Mouse (Mus musculus) ovary, postnatal 36 days (tissue): ENCODE measurements around the gene Olfr894.
"Not testable (repeated sequence)": the region's sequence is repeated elsewhere in the genome, so short reads cannot be mapped to it uniquely, and the experiment has no call there.

Source experiments
- DNase-seq: peaks from one replicate; pipeline ENCODE4 v3.0.0; 2022; ENCODE audit warnings: low spot score, mixed read lengths

The Olfr894 gene

DNA sequence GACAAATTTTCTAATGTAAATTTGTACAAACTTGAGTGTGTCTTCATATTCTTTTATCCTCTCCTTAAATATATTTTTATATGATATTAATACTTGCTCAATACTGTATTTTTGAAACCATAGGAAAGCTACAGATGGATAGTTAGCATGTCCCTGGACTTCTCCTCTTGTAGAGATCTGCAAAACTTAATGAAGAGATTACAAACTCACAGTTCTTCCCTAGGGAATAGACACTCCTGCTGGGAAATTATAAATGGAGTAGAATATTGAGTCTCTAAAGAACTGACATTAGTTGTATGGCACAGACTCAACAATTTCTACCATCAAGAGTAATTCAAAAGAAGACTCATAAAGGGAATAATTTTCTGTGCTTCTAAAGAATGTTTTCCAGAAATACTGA, at the start of gene Olfr894:
Olfr894 (plus strand) TSS at position 301 of the 400 bp plus-strand sequence.
- DNase-seq = no peak

DNA sequence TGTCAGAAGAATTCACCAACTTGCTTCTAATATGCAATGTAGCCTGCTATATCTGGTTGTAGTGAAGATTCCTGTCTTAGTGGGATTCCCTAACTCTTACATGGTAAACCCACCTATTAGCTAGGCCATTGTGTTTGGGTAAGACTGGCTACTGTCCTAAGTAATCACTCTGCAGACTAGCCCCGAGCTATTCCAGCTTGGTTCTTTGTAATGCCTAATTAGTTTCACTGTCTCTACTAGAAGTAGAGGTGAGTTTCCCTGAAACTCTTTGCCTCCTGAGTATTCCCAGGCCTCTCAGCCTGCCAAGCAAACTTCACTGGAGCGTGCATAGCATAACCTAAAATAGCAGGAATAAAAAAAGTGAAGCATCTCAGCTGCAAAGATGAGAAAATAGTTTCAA, 49.5 kb upstream of the Olfr894 start:
- DNase-seq = not testable (repeated sequence)

DNA sequence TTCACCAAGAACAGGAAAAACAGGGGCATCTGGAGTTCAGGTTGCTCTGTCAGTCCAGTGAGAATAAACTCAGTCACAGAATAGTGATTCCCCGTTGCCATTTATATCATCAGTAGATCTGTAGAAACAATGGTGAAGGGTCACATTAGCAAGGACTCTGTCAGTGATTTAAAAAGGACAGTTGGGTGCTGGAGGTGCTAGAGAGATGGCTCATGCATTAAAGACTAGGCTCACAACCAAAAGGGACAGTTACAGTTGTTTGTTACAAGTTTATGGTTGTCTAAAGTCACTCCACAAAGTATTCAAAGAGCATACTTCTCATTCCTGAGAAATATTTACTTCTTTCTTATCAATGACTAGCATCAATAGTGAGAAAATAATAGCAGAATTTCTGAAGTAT, 37.1 kb upstream of the Olfr894 start, which contains the start of gene Olfr891:
Olfr891 (minus strand) TSS at position 101 of the 400 bp plus-strand sequence.
- DNase-seq = no peak

DNA sequence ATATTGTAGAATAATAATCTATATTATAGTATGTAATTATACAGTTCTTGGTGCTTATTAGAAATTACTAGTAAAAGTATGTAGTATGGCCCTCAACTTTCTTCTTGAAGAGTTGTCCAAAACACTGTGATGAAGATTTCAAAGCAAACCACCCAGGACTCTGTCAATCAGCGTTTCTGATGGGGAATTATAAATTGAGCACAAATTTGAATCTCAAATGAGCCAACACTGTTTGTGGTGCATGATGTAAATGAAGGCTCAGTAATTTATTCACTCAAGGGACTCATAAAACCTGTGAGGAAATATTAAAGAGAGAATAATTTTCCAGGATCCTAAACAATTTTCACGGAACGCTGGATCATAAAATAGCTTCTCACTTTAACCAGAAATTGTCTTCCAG, 9.8 kb upstream of the Olfr894 start, which contains the start of gene Olfr893:
Olfr893 (plus strand) TSS at position 301 of the 400 bp plus-strand sequence.
- no peak for DNase-seq

DNA sequence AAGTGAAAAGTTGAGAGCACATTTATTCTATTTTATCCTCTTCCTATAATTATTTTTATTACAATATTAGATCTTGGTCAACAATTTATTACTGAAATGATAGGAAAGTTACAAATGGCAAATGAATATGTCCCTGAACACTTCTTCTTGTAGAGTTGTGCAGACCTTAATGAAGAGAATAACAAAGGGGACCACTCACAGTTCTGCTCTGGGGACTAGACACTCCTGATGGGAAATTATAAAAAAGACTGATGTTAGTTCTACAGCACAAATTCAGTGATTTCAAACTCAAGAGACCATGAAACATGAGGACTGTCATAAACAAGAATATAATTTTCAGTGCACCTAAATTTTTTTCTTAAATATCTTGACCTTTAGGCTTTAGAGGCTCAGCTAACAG, 34.6 kb downstream of the Olfr894 start, which contains the start of gene Olfr143:
Olfr143 (plus strand) TSS at position 301 of the 400 bp plus-strand sequence.
- DNase-seq = no peak

DNA sequence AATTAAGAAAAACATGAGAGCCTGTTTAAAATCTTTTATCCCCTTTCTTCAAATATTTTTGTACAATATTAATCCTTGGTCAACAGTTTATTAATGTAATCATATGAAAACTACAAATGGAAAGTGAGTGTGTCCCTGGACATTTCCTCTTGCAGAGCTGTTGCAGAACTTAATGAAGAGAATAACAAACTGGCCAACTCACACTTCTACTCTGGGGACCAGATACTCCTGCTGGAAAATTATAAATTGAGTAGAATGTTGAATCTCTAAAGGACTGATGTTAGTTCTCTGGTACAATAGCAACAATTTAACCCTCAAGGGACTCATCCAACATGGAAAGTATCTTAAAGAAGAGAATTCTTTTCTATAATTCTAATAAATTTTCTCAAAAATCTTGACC, 49.7 kb downstream of the Olfr894 start, which contains the start of gene Olfr895:
Olfr895 (plus strand) TSS at position 301 of the 400 bp plus-strand sequence.
- no peak for DNase-seq
